Mouse (Mus musculus): ENCODE results near the gene Phyhipl. TPM values are rescaled to one million over a fixed set of nuclear protein-coding genes. Genes with fewer than 3 reads are reported as not detected.

Phyhipl gene
- polyA plus RNA-seq, 1 experiment, result 0.08 TPM

- no peaks in the 10 kb centered on the region for H3K36me3 ChIP-seq (ENCODE audit: control insufficient read depth, insufficient read depth)
- H3K4me3 ChIP-seq, result no peak overlapping the region
- H3K27me3 ChIP-seq (ENCODE audit: control insufficient read depth, insufficient read depth, insufficient read length), result no peaks in the 10 kb centered on the region
- no peak overlapping the region for H3ac ChIP-seq (ENCODE audit: control insufficient read depth, insufficient read length)
- H3K79me2 ChIP-seq (ENCODE audit: control insufficient read depth, insufficient read depth), result no peaks in the 10 kb centered on the region
- TF ChIP-seq MAX (IDR thresholded peaks at IDR 0.05; ENCODE audit: low read depth), result no peak
- TF ChIP-seq REST (IDR thresholded peaks at IDR 0.05; ENCODE audit: insufficient read depth, insufficient read length), result no peak
- TF ChIP-seq USF1 (IDR thresholded peaks at IDR 0.05; ENCODE audit: low read depth), result no peak
- TF ChIP-seq TCF3 (IDR thresholded peaks at IDR 0.05; ENCODE audit: insufficient read length, low read depth), result no peak
- H3K4me2 ChIP-seq (ENCODE audit: low read depth), result no peak overlapping the region
Observed at GRCm38 (mm10) chr10:70637640-70638328, 18.0 kb downstream of the Phyhipl start.

- TF ChIP-seq POLR2A (IDR thresholded peaks at IDR 0.05; ENCODE audit: insufficient read length, low read depth) (no peak), CEBPB (IDR thresholded peaks at IDR 0.05; ENCODE audit: insufficient read depth, poor library complexity, severe bottlenecking) (no peak), E2F4 (IDR thresholded peaks at IDR 0.05; ENCODE audit: insufficient read depth) (no peak), TCF3 (IDR thresholded peaks at IDR 0.05; ENCODE audit: insufficient read length, low read depth) (no peak), REST (IDR thresholded peaks at IDR 0.05; ENCODE audit: insufficient read depth, insufficient read length) (no peak), USF1 (IDR thresholded peaks at IDR 0.05; ENCODE audit: low read depth) (no peak), TCF12 (IDR thresholded peaks at IDR 0.05; ENCODE audit: insufficient read depth, poor library complexity, severe bottlenecking) (no peak), MAX (IDR thresholded peaks at IDR 0.05; ENCODE audit: low read depth) (no peak), MYOG (IDR thresholded peaks at IDR 0.05; ENCODE audit: control insufficient read depth in 1 of 3, insufficient read depth in 1 of 3, insufficient read length in 2 of 3, low read depth in 2 of 3) (no peak), MYOD1 (IDR thresholded peaks at IDR 0.05; ENCODE audit: control insufficient read depth in 1 of 3, insufficient read length in 2 of 3, low read depth in 2 of 3) (no peak), POLR2AphosphoS2 (IDR thresholded peaks at IDR 0.05; ENCODE audit: insufficient read length, low read depth) (no peak), SRF (IDR thresholded peaks at IDR 0.05; ENCODE audit: control insufficient read depth, insufficient read length, low read depth) (no peak)
- no peak overlapping the region for H3K4me3 ChIP-seq
- no peak overlapping the region for H3ac ChIP-seq (ENCODE audit: control insufficient read depth, insufficient read length)
- no peaks in the 10 kb centered on the region for H3K27me3 ChIP-seq (ENCODE audit: control insufficient read depth, insufficient read depth, insufficient read length)
- no peaks in the 10 kb centered on the region for H3K79me2 ChIP-seq (ENCODE audit: control insufficient read depth, insufficient read depth)
- H3K4me2 ChIP-seq (ENCODE audit: low read depth), result no peak overlapping the region
- H3K36me3 ChIP-seq (ENCODE audit: control insufficient read depth, insufficient read depth), result no peaks in the 10 kb centered on the region
Observed at GRCm38 (mm10) chr10:70635261-70635660, 20.5 kb downstream of the Phyhipl start.

DNA sequence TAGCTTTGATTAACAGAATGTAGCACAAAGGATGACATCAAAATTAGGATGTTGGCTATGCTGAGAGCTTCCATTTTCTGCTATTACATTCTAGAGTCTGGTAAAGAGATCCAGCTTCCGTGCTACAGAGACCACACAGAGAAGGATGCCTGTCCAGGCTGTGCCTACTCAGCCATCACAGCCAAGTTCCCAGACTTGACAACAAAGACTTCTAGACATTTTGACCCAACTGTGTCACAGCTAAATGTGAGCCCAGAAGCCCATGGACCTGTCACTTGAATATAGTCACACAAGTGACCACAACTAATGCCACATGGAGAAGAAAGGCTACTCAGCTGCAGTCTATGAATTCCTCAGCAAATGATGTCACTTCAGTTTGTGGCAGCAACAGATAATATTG, 24.6 kb downstream of the Phyhipl start:
- Histone ChIP-seq H3K4me3 (no peak overlapping the region), H3ac (ENCODE audit: control insufficient read depth, insufficient read length) (no peak overlapping the region), H3K27me3 (ENCODE audit: control insufficient read depth, insufficient read depth, insufficient read length) (no peaks in the 10 kb centered on the region), H3K4me2 (ENCODE audit: low read depth) (no peak overlapping the region), H3K36me3 (ENCODE audit: control insufficient read depth, insufficient read depth) (no peaks in the 10 kb centered on the region), H3K79me2 (ENCODE audit: control insufficient read depth, insufficient read depth) (no peaks in the 10 kb centered on the region)
- TF ChIP-seq TCF3 (IDR thresholded peaks at IDR 0.05; ENCODE audit: insufficient read length, low read depth), result no peak
- TF ChIP-seq POLR2AphosphoS2 (IDR thresholded peaks at IDR 0.05; ENCODE audit: insufficient read length, low read depth), result no peak
- no peak for TF ChIP-seq POLR2A (IDR thresholded peaks at IDR 0.05; ENCODE audit: insufficient read length, low read depth)
- TF ChIP-seq MYOD1 (IDR thresholded peaks at IDR 0.05; ENCODE audit: control insufficient read depth in 1 of 3, insufficient read length in 2 of 3, low read depth in 2 of 3), result no peak
- no peak for TF ChIP-seq TCF12 (IDR thresholded peaks at IDR 0.05; ENCODE audit: insufficient read depth, poor library complexity, severe bottlenecking)
- no peak for TF ChIP-seq CEBPB (IDR thresholded peaks at IDR 0.05; ENCODE audit: insufficient read depth, poor library complexity, severe bottlenecking)
- no peak for TF ChIP-seq MAX (IDR thresholded peaks at IDR 0.05; ENCODE audit: low read depth)
- no peak for TF ChIP-seq MYOG (IDR thresholded peaks at IDR 0.05; ENCODE audit: control insufficient read depth in 1 of 3, insufficient read depth in 1 of 3, insufficient read length in 2 of 3, low read depth in 2 of 3)
- TF ChIP-seq REST (IDR thresholded peaks at IDR 0.05; ENCODE audit: insufficient read depth, insufficient read length), result no peak
- no peak for TF ChIP-seq USF1 (IDR thresholded peaks at IDR 0.05; ENCODE audit: low read depth)
- no peak for TF ChIP-seq E2F4 (IDR thresholded peaks at IDR 0.05; ENCODE audit: insufficient read depth)
- TF ChIP-seq SRF (IDR thresholded peaks at IDR 0.05; ENCODE audit: control insufficient read depth, insufficient read length, low read depth), result no peak

- Histone ChIP-seq H3K4me2 (ENCODE audit: low read depth) (no peak overlapping the region), H3ac (ENCODE audit: control insufficient read depth, insufficient read length) (no peak overlapping the region), H3K79me2 (ENCODE audit: control insufficient read depth, insufficient read depth) (no peaks in the 10 kb centered on the region), H3K4me3 (no peak overlapping the region), H3K27me3 (ENCODE audit: control insufficient read depth, insufficient read depth, insufficient read length) (no peaks in the 10 kb centered on the region), H3K36me3 (ENCODE audit: control insufficient read depth, insufficient read depth) (no peaks in the 10 kb centered on the region)
- TF ChIP-seq POLR2AphosphoS2 (IDR thresholded peaks at IDR 0.05; ENCODE audit: insufficient read length, low read depth), result no peak
- TF ChIP-seq SRF (IDR thresholded peaks at IDR 0.05; ENCODE audit: control insufficient read depth, insufficient read length, low read depth), result no peak
- no peak for TF ChIP-seq CEBPB (IDR thresholded peaks at IDR 0.05; ENCODE audit: insufficient read depth, poor library complexity, severe bottlenecking)
- no peak for TF ChIP-seq TCF3 (IDR thresholded peaks at IDR 0.05; ENCODE audit: insufficient read length, low read depth)
- no peak for TF ChIP-seq E2F4 (IDR thresholded peaks at IDR 0.05; ENCODE audit: insufficient read depth)
- TF ChIP-seq REST (IDR thresholded peaks at IDR 0.05; ENCODE audit: insufficient read depth, insufficient read length), result no peak
- no peak for TF ChIP-seq USF1 (IDR thresholded peaks at IDR 0.05; ENCODE audit: low read depth)
Observed at GRCm38 (mm10) chr10:70623461-70623860, 32.3 kb downstream of the Phyhipl start.

- H3K79me2 ChIP-seq (ENCODE audit: control insufficient read depth, insufficient read depth), result no peaks in the 10 kb centered on the region
- H3K4me3 ChIP-seq, result no peak overlapping the region
- no peak overlapping the region for H3ac ChIP-seq (ENCODE audit: control insufficient read depth, insufficient read length)
- no peaks in the 10 kb centered on the region for H3K27me3 ChIP-seq (ENCODE audit: control insufficient read depth, insufficient read depth, insufficient read length)
- H3K36me3 ChIP-seq (ENCODE audit: control insufficient read depth, insufficient read depth), result no peaks in the 10 kb centered on the region
- TF ChIP-seq E2F4 (IDR thresholded peaks at IDR 0.05; ENCODE audit: insufficient read depth) (no peak), MYOD1 (IDR thresholded peaks at IDR 0.05; ENCODE audit: control insufficient read depth in 1 of 3, insufficient read length in 2 of 3, low read depth in 2 of 3) (no peak), REST (IDR thresholded peaks at IDR 0.05; ENCODE audit: insufficient read depth, insufficient read length) (no peak), CEBPB (IDR thresholded peaks at IDR 0.05; ENCODE audit: insufficient read depth, poor library complexity, severe bottlenecking) (no peak), TCF3 (IDR thresholded peaks at IDR 0.05; ENCODE audit: insufficient read length, low read depth) (no peak), MYOG (IDR thresholded peaks at IDR 0.05; ENCODE audit: control insufficient read depth in 1 of 3, insufficient read depth in 1 of 3, insufficient read length in 2 of 3, low read depth in 2 of 3) (no peak), USF1 (IDR thresholded peaks at IDR 0.05; ENCODE audit: low read depth) (no peak), POLR2AphosphoS2 (IDR thresholded peaks at IDR 0.05; ENCODE audit: insufficient read length, low read depth) (no peak)
- H3K4me2 ChIP-seq (ENCODE audit: low read depth), result no peak overlapping the region
Observed at GRCm38 (mm10) chr10:70616377-70616776, 39.4 kb downstream of the Phyhipl start.

All from myocyte (in vitro differentiated cells).